Mouse (Mus musculus) hematopoietic stem cell, adult 5-6 weeks (primary cell): Measurements from ENCODE around the gene Eps8l2. TPM values are rescaled to one million over a fixed set of nuclear protein-coding genes. Genes with fewer than 3 reads are reported as not detected.

Source experiments
- ATAC-seq, 2 experiments: fragments of 125-278 bp in 1 of 2; replicated peaks in 1 of 2; 2 replicates each; pipeline ENCODE4 v1.8.0; 2016 to 2017; ENCODE audit warnings: inconsistent platforms in 2 of 2, mild to moderate bottlenecking in 2 of 2, moderate number of reproducible peaks in 2 of 2, low read depth in 1 of 2, moderate TSS enrichment in 1 of 2; ENCODE audit not compliant: low FRiP score in 2 of 2, poor library complexity in 2 of 2, severe bottlenecking in 2 of 2, insufficient read depth in 1 of 2, low TSS enrichment in 1 of 2
- total RNA-seq: library from RNA; stranded (forward); fragments of 172-1452, 232-1000 nt; gene quantifications from 2 replicates; pipeline ENCODE4 v1.2.3, GENCODE M21; 2017

The Eps8l2 gene
- total RNA-seq, 1 experiment from 2014 or later, result 4.4 TPM

DNA sequence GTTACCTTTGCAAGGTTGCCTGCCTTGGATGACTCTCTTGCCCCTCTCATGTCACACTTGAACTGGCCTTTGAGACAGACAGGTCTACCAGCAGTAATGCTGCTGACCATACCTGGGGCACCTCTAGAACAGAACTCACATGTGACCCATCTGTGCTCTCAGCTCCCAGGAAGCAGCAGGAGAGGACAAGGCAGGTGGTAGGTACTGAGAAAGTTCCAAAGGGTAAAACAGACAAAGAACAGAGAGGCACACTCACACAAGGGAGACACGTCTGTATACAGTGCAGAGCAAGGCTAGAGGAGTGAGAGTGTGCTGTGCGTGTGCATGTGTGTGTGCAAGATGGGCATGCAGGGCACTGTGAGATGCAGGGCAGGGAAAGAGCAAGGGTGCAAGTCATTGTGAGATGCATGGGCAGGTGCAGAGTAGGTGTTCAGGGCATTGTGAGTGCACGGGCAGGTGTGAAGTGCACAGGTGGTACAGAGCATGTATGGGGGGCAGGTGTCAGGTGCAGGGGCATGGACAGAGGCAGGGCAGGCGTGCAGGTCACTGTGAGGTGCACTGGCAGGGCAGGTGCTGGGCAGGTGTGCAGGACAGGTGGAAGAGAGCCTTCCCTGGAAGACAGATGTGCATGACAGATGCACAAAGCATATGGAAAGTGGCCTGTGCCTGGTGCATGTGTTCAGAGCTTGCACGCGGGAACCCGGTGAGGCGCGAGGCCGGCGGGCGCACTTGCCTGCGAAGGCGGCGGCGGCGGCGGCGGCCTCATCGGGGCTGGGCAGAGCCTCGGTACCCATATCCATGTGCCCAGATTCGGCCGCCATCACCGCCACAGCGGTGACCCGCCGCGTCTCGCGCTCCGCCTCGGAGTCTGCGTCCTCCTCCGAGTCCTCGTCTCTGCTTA, 11.9 kb upstream of the Eps8l2 start:
- ATAC-seq, result no peak

DNA sequence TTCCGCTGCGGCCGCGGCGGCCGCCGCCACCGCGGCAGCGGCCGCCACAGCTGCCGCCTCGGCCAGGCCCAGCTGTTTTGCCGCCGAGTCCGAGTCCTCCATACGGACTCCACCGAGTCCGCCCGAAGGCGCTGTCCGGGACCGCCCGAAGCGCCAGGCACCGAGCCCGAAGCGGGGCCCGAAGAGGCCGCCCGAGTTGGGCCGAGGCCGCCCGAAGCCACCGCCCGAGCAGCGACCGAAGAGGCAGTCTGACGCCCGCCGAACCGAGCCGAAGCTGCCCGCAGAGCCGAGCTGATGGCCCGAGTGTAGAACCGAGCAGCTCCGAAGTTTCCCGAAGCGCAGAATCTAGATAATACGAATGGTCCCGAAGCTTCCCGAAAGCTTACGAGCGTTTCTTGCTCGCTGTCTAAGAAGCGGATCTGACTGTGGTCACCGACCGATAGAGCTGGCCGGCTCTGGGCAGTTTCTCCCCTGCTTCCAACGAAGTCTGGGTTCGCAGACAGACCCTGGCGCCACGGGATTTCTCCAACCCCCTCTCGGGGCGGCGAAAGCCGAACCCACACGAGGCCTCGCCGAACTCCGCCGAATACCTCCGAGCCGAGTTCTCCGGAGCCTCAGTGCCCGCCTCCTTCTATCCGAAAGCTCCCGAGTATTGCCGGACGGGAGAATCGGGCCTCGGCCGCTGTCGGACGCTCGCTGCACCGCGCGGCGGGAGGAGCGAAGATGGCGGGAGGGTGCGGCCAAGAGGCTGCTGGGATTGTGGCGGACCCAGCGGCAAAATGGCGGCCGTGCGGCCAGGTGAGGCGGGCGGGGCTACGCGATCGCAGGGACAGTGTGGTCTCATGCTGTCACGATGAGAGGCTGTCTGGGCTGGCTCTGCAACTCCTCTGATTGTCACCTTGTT, 11.0 kb upstream of the Eps8l2 start, which contains the start of the genes Deaf1 and Tmem80:
Deaf1 (minus strand) TSS at position 222 of the 904 bp plus-strand sequence.
Tmem80 (plus strand) TSS at position 271 of the 904 bp plus-strand sequence.
- ATAC-seq, result peak; percentile 91 to 93

GRCm38 (mm10) chr7:141328373-141328990, 10.2 kb upstream of the Eps8l2 start:
- ATAC-seq, result no peak

- ATAC-seq, result no peak
Observed at GRCm38 (mm10) chr7:141330706-141331105, 8.0 kb upstream of the Eps8l2 start.

DNA sequence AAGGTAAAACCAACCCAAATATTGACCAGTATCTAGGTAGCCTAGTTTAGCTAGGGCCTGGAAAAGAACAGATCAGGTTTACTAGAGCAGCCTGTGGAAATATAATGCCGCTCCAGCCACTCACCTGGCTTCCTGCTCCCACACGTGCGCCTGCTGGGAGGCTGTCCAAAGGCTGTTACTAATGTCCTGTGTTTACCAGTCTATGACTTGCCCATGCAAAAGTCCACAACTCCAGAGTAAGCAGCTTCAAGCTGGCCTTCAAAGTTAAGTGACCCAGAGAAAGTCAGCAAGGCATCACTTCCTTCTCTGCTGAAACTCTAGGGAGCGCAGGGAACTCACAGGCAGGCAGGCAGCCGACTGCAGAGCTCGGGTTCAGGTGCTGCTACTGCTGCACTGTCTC, 6.7 kb upstream of the Eps8l2 start:
- ATAC-seq, result no peak

GRCm38 (mm10) chr7:141335044-141335579, 3.6 kb upstream of the Eps8l2 start:
- ATAC-seq, result no peak

DNA sequence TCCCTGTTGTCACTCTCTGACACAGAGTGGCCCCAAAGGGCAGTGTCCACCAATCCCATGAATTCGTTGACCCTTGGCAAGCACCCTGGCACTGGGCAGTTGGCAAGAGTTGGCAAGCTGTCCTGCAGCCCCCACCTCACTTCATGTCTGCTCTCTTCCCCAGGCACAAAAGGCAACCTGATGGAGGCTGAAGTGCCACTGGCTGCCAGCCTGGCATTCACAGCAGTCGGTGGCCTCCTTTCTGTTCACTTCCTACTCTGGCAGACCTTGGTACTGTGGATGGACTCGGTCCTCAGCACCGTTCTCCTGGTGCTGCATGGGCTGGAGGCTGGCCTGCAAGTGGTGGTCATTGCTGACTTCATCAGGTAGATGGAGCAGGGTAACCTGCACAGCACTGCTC, 3.0 kb upstream of the Eps8l2 start:
- no peak for ATAC-seq

GRCm38 (mm10) chr7:141336296-141336695, 2.4 kb upstream of the Eps8l2 start:
- ATAC-seq, result no peak

- no peak for ATAC-seq
Observed at GRCm38 (mm10) chr7:141337716-141338416, 814 bp upstream of the Eps8l2 start.

DNA sequence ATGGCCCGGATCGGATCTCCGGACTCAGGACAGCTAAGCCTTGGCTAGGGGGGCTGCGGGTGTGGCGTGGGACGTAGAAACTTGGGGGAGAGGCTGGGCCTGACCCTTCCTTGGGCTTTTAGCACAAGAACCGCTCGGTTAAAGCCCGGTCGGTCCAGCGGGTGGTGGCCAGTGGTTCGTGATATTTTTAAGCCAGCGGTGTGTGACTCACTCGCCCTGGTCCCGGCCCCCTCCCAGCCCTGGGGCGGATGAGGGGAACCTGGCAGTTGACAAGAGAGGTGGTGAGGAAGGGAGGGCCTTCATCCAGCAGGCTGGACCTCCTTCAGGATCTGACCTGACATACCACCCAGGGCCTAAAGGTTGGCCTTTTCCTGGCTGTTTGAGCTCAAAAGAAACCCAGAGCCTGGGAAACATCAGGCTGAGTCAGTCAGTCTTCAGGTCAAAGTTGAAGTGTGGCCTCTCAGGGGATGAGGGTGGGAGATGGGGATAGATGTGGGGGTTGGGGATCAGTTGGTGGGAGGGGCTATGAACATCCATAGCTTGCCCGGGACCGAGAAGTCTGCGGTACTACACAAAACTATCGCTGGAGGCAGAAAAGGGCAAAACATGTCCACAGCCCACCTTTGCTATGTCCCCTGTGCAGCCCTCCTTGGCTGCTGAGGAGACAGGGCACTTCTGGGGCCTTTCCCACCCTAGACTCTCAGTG, 688 bp downstream of the Eps8l2 start:
- no peak for ATAC-seq

GRCm38 (mm10) chr7:141340023-141340422, 1.3 kb downstream of the Eps8l2 start:
- ATAC-seq, result no peak

- ATAC-seq, result no peak
Observed at GRCm38 (mm10) chr7:141340476-141340875, 1.8 kb downstream of the Eps8l2 start.

DNA sequence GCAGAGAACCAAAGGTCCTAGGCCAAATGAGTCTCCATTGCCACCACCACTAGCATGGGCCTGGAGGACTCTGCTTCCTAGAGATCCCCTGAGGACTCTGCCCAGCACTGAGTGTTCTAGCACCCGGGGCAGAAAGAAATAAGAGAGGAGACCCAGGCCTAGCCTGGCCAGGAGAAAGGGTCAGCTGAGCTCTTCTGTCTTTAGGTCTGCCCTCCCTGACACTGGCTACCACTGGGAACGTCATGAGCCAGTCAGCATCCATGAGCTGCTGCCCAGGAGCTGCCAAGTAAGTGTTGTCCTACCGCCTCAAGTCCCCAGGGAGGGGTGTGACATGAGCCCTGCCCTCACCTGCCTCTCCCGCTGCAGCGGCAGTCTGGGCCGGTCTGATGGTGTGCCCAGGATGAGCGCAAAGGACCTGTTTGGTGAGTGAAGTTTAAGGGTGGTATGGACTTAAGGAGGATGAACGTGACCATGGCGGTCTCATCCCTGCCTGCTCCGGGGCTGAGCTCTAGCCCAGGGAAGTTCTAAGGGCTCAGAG, 3.1 kb downstream of the Eps8l2 start:
- no peak for ATAC-seq

- no peak for ATAC-seq
Observed at GRCm38 (mm10) chr7:141343230-141343629, 4.5 kb downstream of the Eps8l2 start.

DNA sequence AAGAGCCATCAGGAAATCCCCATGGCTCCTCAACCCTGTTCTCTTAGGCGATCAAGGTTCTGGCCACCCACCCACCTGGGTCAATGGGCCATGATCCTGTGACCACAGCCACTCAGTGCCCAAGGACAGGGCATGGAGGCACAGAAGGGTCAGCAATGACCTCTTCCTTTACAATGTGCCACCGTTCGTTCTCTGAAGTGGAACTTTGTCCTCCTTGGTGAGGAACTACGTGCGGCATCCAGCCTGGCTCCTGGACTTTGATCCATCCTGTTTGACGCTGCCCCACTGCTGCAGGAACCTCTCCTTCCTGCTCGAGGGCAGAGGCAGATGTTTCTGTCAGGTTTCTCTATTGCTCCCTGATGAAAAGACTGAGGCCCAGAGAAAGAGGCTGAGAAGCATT, 5.0 kb downstream of the Eps8l2 start:
- no peak for ATAC-seq

DNA sequence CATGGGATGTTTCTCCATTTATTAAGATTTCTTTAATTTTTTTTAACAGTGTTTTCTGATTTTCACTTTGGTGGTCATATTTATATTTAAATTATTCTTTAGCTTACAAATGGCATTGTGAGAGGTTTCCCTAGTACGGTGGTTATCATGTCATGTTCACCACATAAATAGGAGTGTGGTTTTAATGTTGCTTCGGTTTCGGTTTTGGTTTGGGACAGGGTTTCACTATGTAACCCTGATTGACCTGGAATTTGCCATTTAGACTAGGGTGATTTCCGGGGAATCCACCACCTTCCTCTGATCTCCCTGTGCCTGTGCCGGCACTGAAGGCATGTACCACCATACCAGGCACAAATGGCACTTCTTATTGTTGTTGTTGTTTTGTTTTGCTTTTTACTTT, 6.1 kb downstream of the Eps8l2 start:
- no peak for ATAC-seq
